Mouse (Mus musculus) embryonic fibroblast, embryonic 13.5 days (primary cell): ENCODE results near the gene Tmem167.

Experiments
- CTCF ChIP-seq: IDR thresholded peaks from 2 replicates; pipeline ENCODE4 v1.5.1; 2011; ENCODE audit warnings: mild to moderate bottlenecking, control low read depth, low read length, moderate library complexity, borderline replicate concordance; ENCODE audit not compliant: insufficient read depth
- POLR2A ChIP-seq: IDR thresholded peaks from 2 replicates; pipeline ENCODE4 v1.6.1; 2011; ENCODE audit warnings: low read depth, mild to moderate bottlenecking, control low read depth, low read length, moderate library complexity

DNA sequence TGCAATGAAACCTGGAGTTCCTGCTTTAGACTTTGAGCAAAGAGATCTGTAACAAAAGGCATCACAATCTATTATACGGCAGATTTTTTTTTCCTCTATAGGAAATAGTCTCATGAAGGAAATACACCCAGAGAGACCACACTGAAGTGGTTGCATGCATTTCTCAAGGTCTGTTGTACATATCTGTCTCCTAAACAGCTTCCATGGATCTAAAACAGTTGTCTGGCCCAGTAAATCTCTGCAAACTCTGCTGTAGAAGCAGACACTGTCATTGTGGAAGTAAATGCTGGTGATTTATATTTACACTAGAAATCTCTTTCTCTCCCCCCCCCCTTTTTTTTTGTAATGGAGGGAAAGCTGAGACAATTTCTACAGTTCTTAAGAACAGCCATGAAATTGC, 99.1 kb downstream of the Tmem167 start:
- TF ChIP-seq CTCF, result no peak
- no peak for TF ChIP-seq POLR2A
